Mouse (Mus musculus) stomach, embryonic 16.5 days (tissue): ENCODE measurements around the gene Klk7. TPM values are rescaled to one million over a fixed set of nuclear protein-coding genes. Genes with fewer than 3 reads are reported as not detected.

ENCODE experiments used
- ATAC-seq: fragments of 200-750 bp; cut with Nextera tagmentation; 2 replicates; pipeline ENCODE4 v1.8.0; 2017; ENCODE audit warnings: moderate number of reproducible peaks, moderate TSS enrichment; ENCODE audit not compliant: insufficient read depth, low FRiP score
- H3K27ac ChIP-seq: fragments of 300-500 bp; sonication (generic); 2 replicates; pipeline ENCODE4 v1.5.1; 2014; ENCODE audit warnings: low read length
- H3K27me3 ChIP-seq: fragments of 300-500 bp; sonication (generic); 2 replicates; pipeline ENCODE4 v1.6.1; 2014; ENCODE audit warnings: low read length, control low read depth, mixed read lengths; ENCODE audit not compliant: control insufficient read depth, insufficient read depth
- H3K36me3 ChIP-seq: fragments of 300-500 bp; sonication (generic); 2 replicates; pipeline ENCODE4 v1.6.1; 2014; ENCODE audit warnings: low read length; ENCODE audit not compliant: control insufficient read depth, insufficient read depth
- H3K4me1 ChIP-seq: fragments of 300-500 bp; sonication (generic); 2 replicates; pipeline ENCODE4 v1.6.1; 2014; ENCODE audit warnings: low read length, control low read depth, mixed read lengths; ENCODE audit not compliant: control insufficient read depth, insufficient read depth
- H3K4me2 ChIP-seq: fragments of 300-500 bp; sonication (generic); 2 replicates; pipeline ENCODE4 v1.6.1; 2014; ENCODE audit warnings: low read depth, low read length, mixed read lengths
- H3K4me3 ChIP-seq: fragments of 300-500 bp; sonication (generic); replicated peaks from 2 replicates; pipeline ENCODE4 v1.5.1; 2014; ENCODE audit warnings: mild to moderate bottlenecking, low read length
- H3K9ac ChIP-seq: fragments of 300-500 bp; sonication (generic); 2 replicates; pipeline ENCODE4 v1.6.1; 2014; ENCODE audit warnings: low read length
- H3K9me3 ChIP-seq: fragments of 300-500 bp; sonication (generic); replicated peaks from 2 replicates; pipeline ENCODE4 v1.6.1; 2016; ENCODE audit warnings: low read length, control low read depth; ENCODE audit not compliant: control insufficient read depth
- WGBS: fragments of 180-500 bp; shearing (Covaris S2); extraction: QIAGEN DNeasy Blood & Tissue Kit; methylation state at CpG from one replicate; pipeline ENCODE4 v1.1.7; 2014; 5-methylcytosine and 5-hydroxymethylcytosine counted together
- polyA plus RNA-seq: library from polyadenylated mRNA; unstranded; fragments of >200 nt; fragmentation: Nextera tagmentation; extraction: Ambion mirVana; gene quantifications from 2 replicates; pipeline ENCODE4 v1.2.1, GENCODE M21; 2015

Gene Klk7
- polyA plus RNA-seq, 1 experiment from 2014 or later = 0.22 TPM

DNA sequence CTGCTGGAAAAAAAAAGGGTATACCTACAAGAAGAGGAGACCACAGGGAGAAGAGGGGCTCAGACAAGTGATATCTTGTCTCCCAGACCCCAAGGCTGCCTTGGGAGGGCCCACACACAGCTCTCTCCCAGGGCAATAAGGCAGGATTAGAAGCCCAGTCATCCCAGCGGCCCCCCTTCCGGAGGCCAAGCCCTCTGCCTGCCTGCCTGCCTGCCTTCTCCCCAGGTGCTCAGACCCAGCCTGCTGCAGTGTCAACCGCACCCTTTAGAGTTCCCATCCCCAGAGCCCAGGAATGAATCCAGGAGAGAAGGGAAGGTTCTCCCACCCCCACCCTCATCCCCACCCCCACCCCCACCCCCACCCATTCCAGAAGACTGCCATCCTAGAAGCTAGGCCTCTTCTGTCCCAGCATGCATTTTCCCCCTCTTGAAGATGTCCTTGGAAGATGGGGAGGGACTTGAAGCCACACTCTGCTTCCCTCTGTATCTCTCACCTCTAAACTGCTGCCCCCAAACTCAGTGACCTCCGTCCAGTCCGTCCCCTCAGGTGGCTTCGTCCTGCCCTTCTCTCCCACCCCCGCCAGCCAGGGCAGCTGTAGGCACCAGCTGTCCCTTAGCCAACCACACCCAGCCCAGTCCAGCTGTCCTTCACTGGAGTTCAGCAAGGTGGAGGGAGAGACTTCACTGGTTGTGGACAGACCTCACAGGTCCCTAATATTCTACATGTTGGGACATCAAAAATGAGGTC lies 35.6 kb upstream of the Klk7 start:
- ATAC-seq = 0 out of 2 replicates have a peak, but pooled peaks have one; percentile 39
- peak overlapping the region; percentile 90 for H3K27ac ChIP-seq
- peak overlapping the region; percentile 25; the same call in 1 of the 2 replicates for H3K4me2 ChIP-seq
- H3K36me3 ChIP-seq = no peaks in the 10 kb centered on the region
- WGBS = 48% methylated on average over 7 of the region's 7 CpGs
- H3K9me3 ChIP-seq = no peaks in the 10 kb centered on the region
- peak overlapping the region; percentile 49 for H3K9ac ChIP-seq
- no peaks in the 10 kb centered on the region for H3K27me3 ChIP-seq
- H3K4me3 ChIP-seq = 0 out of 2 replicates have a peak overlapping the region, but pooled peaks have one; percentile 3
- H3K4me1 ChIP-seq = no peaks in the 10 kb centered on the region

DNA sequence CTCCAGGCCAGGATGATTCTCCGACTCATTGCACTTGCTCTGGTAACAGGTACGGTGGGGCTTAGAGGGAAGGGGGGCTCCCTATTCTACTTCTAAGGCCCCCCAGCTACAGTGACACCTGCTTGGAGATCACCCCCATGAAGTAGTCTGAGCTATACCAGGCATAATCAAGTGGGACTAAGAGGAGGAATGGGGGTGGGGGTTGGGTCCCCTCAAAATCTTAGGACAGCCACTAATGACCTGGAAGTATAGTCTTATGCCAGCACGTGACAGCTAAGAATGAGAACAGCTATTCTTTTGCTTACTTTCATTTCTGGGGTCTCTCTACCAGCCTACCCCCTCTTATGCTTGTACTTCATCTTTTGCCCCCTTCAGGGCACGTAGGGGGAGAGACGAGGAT lies 34.6 kb upstream of the Klk7 start:
- no peak overlapping the region for H3K4me3 ChIP-seq
- H3K9me3 ChIP-seq = no peaks in the 10 kb centered on the region
- H3K4me2 ChIP-seq = peak overlapping the region; percentile 25; the same call in 1 of the 2 replicates
- peak overlapping the region; percentile 72; the same call in 1 of the 2 replicates for H3K27ac ChIP-seq
- no peak for ATAC-seq
- H3K36me3 ChIP-seq = no peaks in the 10 kb centered on the region
- 88% methylated on average over 5 of the region's 5 CpGs for WGBS
- peak overlapping the region; percentile 49 for H3K9ac ChIP-seq
- no peaks in the 10 kb centered on the region for H3K27me3 ChIP-seq
- 0 out of 2 replicates have a peak, but pooled peaks cover 3% of the 10 kb centered on the region for H3K4me1 ChIP-seq

DNA sequence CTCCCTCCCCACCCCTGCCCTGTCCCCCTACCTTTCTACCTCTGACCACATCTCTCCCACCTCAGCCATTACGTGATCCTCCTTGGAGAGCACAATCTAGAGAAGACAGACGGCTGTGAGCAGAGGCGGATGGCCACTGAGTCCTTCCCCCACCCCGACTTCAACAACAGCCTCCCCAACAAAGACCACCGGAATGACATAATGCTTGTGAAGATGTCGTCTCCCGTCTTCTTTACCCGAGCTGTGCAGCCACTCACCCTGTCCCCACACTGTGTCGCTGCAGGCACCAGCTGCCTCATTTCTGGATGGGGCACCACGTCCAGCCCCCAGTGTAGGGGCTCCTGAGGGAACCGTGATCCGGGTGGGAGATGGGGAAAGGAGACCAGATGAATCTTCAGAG lies 33.7 kb upstream of the Klk7 start:
- no peak overlapping the region for H3K27ac ChIP-seq
- H3K9me3 ChIP-seq = no peaks in the 10 kb centered on the region
- no peak overlapping the region for H3K4me3 ChIP-seq
- H3K9ac ChIP-seq = no peak overlapping the region
- H3K4me2 ChIP-seq = no peak overlapping the region
- H3K4me1 ChIP-seq = 0 out of 2 replicates have a peak, but pooled peaks cover 3% of the 10 kb centered on the region
- WGBS = 80% methylated on average over 12 of the region's 12 CpGs
- no peaks in the 10 kb centered on the region for H3K36me3 ChIP-seq
- no peak for ATAC-seq
- H3K27me3 ChIP-seq = no peaks in the 10 kb centered on the region

DNA sequence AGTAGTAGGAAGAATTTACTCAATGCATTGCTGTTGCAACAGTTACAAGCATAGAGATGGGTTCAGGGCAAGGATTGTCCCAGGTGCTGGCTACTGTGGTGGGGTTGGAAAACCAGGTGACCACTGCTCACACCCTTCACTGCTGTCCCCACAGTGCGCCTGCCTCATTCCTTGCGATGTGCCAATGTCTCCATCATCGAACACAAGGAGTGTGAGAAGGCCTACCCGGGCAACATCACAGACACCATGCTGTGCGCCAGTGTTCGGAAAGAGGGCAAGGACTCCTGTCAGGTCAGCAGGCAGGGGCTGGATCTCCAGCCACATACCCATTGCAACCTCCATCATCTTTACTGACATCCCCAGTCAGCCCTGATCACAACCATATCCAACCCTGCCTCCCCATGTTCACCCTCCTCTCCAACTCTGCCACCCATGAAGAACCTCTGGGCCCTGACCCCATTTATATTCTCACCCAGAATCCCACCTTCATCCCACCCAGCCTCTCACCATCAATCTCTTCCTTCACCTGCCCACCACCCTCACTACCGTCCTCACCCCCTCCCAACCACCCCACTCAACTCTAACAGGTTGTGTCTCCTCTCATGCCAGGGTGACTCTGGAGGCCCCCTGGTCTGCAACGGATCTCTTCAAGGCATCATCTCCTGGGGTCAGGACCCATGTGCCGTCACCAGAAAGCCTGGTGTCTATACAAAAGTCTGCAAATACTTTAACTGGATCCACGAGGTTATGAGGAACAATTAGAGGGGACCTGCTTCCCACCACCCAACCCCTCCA lies 32.7 kb upstream of the Klk7 start:
- WGBS = 88% methylated on average over 10 of the region's 10 CpGs
- Histone ChIP-seq H3K4me3 (no peak overlapping the region), H3K36me3 (no peaks in the 10 kb centered on the region), H3K9me3 (no peaks in the 10 kb centered on the region), H3K27ac (no peak overlapping the region), H3K4me2 (no peak overlapping the region), H3K9ac (no peak overlapping the region), H3K27me3 (no peaks in the 10 kb centered on the region), H3K4me1 (peaks cover 8% of the 10 kb centered on the region; the same call in 1 of the 2 replicates)
- no peak for ATAC-seq

DNA sequence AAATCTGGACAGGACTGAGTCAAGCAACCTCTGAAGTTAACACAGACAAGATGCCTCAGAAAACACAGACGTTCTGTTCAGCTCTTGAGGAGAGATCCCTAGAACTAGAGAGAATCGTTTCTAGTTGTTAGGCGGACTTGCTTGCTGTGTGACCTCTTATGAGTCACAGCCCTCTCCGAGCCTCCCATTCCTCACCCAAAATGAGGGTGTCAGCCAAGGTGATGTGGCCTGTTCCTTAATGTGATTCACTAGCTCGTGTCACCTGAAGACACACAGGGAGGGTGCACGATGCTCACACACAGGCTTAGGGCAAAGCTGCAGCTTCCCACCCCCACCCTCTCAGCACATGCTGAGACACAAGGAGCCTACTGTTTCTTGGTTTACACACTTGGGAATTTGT lies 30.9 kb upstream of the Klk7 start:
- ATAC-seq = no peak
- peaks cover 8% of the 10 kb centered on the region; the same call in 1 of the 2 replicates for H3K4me1 ChIP-seq
- H3K27ac ChIP-seq = peak overlapping the region; percentile 83
- no peaks in the 10 kb centered on the region for H3K36me3 ChIP-seq
- WGBS = 41% methylated on average over 6 of the region's 6 CpGs
- H3K4me3 ChIP-seq = no peak overlapping the region
- peak overlapping the region; percentile 39 for H3K4me2 ChIP-seq
- no peaks in the 10 kb centered on the region for H3K9me3 ChIP-seq
- H3K27me3 ChIP-seq = no peaks in the 10 kb centered on the region
- no peak overlapping the region for H3K9ac ChIP-seq

DNA sequence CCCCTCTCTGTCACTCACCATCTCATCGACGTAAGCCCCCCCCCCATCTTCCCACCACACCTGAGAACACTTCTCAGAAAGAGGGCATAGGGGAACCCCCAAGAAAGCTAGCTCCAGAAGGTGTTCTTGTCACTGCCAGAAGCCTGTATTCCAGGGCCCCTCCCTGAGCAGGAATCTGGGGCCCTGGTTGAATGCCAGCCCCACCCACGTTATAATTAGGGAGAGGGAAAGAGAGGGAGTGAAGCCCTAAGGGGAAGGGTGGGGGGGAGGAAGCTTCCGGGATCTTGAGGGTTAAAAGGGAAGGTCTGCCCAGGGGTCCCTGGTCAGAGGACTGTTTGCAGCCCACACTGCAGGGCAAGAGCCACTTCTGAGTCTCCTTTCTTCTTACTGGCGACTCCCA lies 30.3 kb upstream of the Klk7 start, which contains the start of gene Klk10:
Gene Klk10 (plus strand): TSS at position 290 of the 400 bp plus-strand sequence.
- Histone ChIP-seq H3K4me1 (peaks cover 8% of the 10 kb centered on the region; the same call in 1 of the 2 replicates), H3K4me3 (peak within 1 kb of the TSS; percentile 13; the same call in 1 of the 2 replicates), H3K36me3 (no peaks in the 10 kb centered on the region), H3K9ac (no peak within 1 kb of the TSS; the same call in 1 of the 2 replicates), H3K9me3 (no peaks in the 10 kb centered on the region), H3K27me3 (no peaks in the 10 kb centered on the region), H3K4me2 (peak within 1 kb of the TSS; percentile 39), H3K27ac (peak within 1 kb of the TSS; percentile 83)
- WGBS = 37% methylated on average over 5 of the region's 5 CpGs
- 0 out of 2 replicates have a peak, but pooled peaks have one; percentile 12 for ATAC-seq

DNA sequence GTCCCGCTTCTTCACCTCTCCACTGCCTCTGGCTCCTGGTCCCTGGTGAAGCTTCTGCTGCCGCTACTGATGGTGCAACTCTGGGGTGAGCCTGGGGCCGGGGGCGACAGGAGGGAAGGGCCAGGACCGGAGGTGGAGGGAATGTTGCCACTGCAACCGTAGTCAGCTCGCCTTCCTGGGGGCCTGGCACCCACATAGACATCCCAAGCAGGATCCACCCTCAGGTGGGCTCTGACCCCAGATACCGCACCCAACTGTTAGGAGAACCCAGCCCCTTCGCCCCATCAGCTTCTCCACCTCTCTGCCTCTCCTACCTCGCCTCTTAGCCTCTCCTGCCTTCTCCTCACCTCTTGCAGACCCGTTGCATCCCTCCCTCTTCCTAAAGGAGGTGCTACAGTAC lies 29.6 kb upstream of the Klk7 start:
- no peak overlapping the region for H3K9ac ChIP-seq
- peak overlapping the region; percentile 12; the same call in 1 of the 2 replicates for H3K4me2 ChIP-seq
- H3K4me3 ChIP-seq = peak overlapping the region; percentile 13; the same call in 1 of the 2 replicates
- no peak for ATAC-seq
- WGBS = 80% methylated on average over 11 of the region's 11 CpGs
- no peak overlapping the region; the same call in 1 of the 2 replicates for H3K27ac ChIP-seq
- H3K4me1 ChIP-seq = peaks cover 8% of the 10 kb centered on the region; the same call in 1 of the 2 replicates
- no peaks in the 10 kb centered on the region for H3K27me3 ChIP-seq
- H3K9me3 ChIP-seq = no peaks in the 10 kb centered on the region
- H3K36me3 ChIP-seq = no peaks in the 10 kb centered on the region

DNA sequence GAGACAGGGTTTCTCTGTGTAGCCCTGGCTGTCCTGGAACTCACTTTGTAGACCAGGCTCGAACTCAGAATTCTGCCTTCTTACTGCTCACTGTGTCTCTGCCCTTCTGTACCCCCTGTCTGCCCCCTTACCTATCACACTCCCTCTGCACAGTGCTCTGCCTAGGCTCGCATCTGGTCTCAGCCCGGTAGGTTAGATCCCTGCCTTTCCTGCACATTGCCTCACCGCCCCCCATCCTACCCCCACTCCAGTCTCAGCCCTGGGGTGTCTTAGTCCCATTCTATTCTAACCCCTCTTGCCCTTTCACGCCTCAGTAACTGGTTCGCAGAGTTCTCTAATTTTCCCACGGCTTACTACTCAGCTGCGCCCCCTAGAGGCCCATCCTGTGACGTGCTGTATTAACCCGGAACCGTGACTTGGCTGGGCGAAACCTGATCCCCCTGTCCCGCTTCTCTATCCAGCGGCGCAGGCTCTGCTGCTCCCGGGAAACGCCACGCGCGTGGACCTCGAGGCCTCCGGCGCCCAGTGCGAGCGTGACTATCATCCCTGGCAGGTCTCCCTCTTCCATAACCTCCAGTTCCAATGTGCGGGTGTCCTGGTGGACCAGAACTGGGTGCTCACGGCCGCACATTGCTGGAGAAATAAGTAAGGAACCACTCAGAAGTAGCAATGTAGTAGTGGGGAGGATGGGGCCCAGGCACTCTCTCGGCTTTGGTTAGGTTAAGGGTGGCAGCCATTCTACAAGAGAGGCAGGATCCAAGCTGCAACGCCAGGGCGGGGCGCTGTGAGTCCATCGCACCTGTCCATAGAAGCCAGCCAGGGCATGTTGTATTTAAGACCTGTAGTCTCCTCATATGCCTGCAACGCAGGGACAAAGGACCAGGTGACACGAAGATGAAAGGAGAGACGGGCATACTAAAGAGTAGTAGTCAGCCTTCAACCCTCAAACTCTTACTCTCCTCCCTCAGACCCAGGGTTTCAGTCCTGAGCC lies 28.5 kb upstream of the Klk7 start:
- peak overlapping the region; percentile 82 for H3K4me2 ChIP-seq
- peak overlapping the region; percentile 42 for H3K4me3 ChIP-seq
- peak; percentile 74 for ATAC-seq
- WGBS = 7% methylated on average over 36 of the region's 36 CpGs
- peaks cover 8% of the 10 kb centered on the region; the same call in 1 of the 2 replicates for H3K4me1 ChIP-seq
- no peaks in the 10 kb centered on the region for H3K9me3 ChIP-seq
- peak overlapping the region; percentile 55; the same call in 1 of the 2 replicates for H3K27ac ChIP-seq
- H3K36me3 ChIP-seq = no peaks in the 10 kb centered on the region
- peak overlapping the region; percentile 69 for H3K9ac ChIP-seq
- H3K27me3 ChIP-seq = no peaks in the 10 kb centered on the region
